In genomic region chr14:33888387-33889035, GRCm38 (mm10) we compare ENCODE assay signal across 22 mouse cellular contexts. TPM values are rescaled to one million over a fixed set of nuclear protein-coding genes. Genes with fewer than 3 reads are reported as not detected.
DNase-seq lines count a peak whose midpoint lies in the region; ATAC-seq lines count a peak whose summit lies in the region.
"Had no signal": no experiment of that assay in that cellular context is flagged by ENCODE, and none has a peak within 500 bp of the region (broad histone marks: within the 10 kb centered on the region; RNA-seq: fewer than 3 reads in every experiment).

No protein-coding gene starts in this region.

- no peak overlapping the region for H3K9ac ChIP-seq in hindbrain, embryonic 12.5 days
- no peak overlapping the region for H3K9ac ChIP-seq in midbrain, embryonic 11.5 days (ENCODE audit: low read length)
- H3K9ac ChIP-seq: forebrain, embryonic 12.5 days; midbrain, embryonic 12.5 days had no signal

- H3K4me3 ChIP-seq in hindbrain, embryonic 10.5 days = no peak overlapping the region
- no peak overlapping the region for H3K4me3 ChIP-seq in hindbrain, embryonic 12.5 days
- H3K4me3 ChIP-seq in midbrain, embryonic 10.5 days = no peak overlapping the region
- no peak overlapping the region for H3K4me3 ChIP-seq in midbrain, embryonic 11.5 days (ENCODE audit: low read depth, low read length)
- H3K4me3 ChIP-seq: forebrain, embryonic 12.5 days; limb, embryonic 10.5 days; midbrain, embryonic 12.5 days had no signal

- H3K4me1 ChIP-seq in hindbrain, embryonic 10.5 days (replicated peaks) = peaks cover 10% of the 10 kb centered on the region
- peaks cover 7% of the 10 kb centered on the region for H3K4me1 ChIP-seq in hindbrain, embryonic 12.5 days
- peaks cover 6% of the 10 kb centered on the region for H3K4me1 ChIP-seq in midbrain, embryonic 10.5 days
- H3K4me1 ChIP-seq in midbrain, embryonic 11.5 days (ENCODE audit: control insufficient read depth, insufficient read depth, low read length) = no peaks in the 10 kb centered on the region
- H3K4me1 ChIP-seq: forebrain, embryonic 12.5 days; midbrain, embryonic 12.5 days had no signal

- WGBS in hindbrain, embryonic 10.5 days = 54% methylated on average over 11 of the region's 11 CpGs
- WGBS in hindbrain, embryonic 12.5 days = 46% methylated on average over 11 of the region's 11 CpGs
- WGBS in midbrain, embryonic 10.5 days = 78% methylated on average over 11 of the region's 11 CpGs
- 71% methylated on average over 11 of the region's 11 CpGs for WGBS in midbrain, embryonic 11.5 days

- no peak for ATAC-seq in hindbrain, embryonic 12.5 days (ENCODE audit: low FRiP score)
- ATAC-seq in midbrain, embryonic 11.5 days (ENCODE audit: low FRiP score) = no peak

- H3K4me2 ChIP-seq in hindbrain, embryonic 12.5 days (replicated peaks) = no peak overlapping the region
- H3K4me2 ChIP-seq in midbrain, embryonic 11.5 days = no peak overlapping the region
- H3K4me2 ChIP-seq: forebrain, embryonic 12.5 days; midbrain, embryonic 12.5 days had no signal

- no peaks in the 10 kb centered on the region; the same call in 1 of the 2 replicates for H3K27me3 ChIP-seq in hindbrain, embryonic 10.5 days (ENCODE audit: insufficient read depth, poor library complexity, severe bottlenecking)
- H3K27me3 ChIP-seq in hindbrain, embryonic 12.5 days = no peaks in the 10 kb centered on the region
- no peaks in the 10 kb centered on the region for H3K27me3 ChIP-seq in midbrain, embryonic 10.5 days (ENCODE audit: low read depth, poor library complexity, severe bottlenecking)
- H3K27me3 ChIP-seq in midbrain, embryonic 11.5 days (ENCODE audit: control insufficient read depth, insufficient read depth, low read length) = no peaks in the 10 kb centered on the region
- H3K27me3 ChIP-seq: forebrain, embryonic 12.5 days; midbrain, embryonic 12.5 days had no signal

- peak overlapping the region; percentile 36; the same call in 1 of the 2 replicates for H3K27ac ChIP-seq in hindbrain, embryonic 10.5 days
- H3K27ac ChIP-seq in hindbrain, embryonic 12.5 days = no peak overlapping the region
- peak overlapping the region; percentile 65; the same call in 1 of the 2 replicates for H3K27ac ChIP-seq in midbrain, embryonic 10.5 days (replicated peaks)
- H3K27ac ChIP-seq in midbrain, embryonic 11.5 days (ENCODE audit: low read depth, low read length) = no peak overlapping the region
- H3K27ac ChIP-seq: forebrain, embryonic 12.5 days; limb, embryonic 10.5 days; macrophage; midbrain, embryonic 12.5 days; stomach, postnatal 0 days had no signal

- no peaks in the 10 kb centered on the region for H3K36me3 ChIP-seq in hindbrain, embryonic 10.5 days
- no peaks in the 10 kb centered on the region for H3K36me3 ChIP-seq in hindbrain, embryonic 12.5 days
- no peaks in the 10 kb centered on the region for H3K36me3 ChIP-seq in midbrain, embryonic 10.5 days
- no peaks in the 10 kb centered on the region for H3K36me3 ChIP-seq in midbrain, embryonic 11.5 days (ENCODE audit: control insufficient read depth, insufficient read depth, low read length)
- H3K36me3 ChIP-seq: forebrain, embryonic 12.5 days; G1E; limb, embryonic 10.5 days; midbrain, embryonic 12.5 days had no signal

- no peak for DNase-seq in hindbrain, embryonic 10.5 days (ENCODE audit: low spot score)
- DNase-seq in midbrain, embryonic 10.5 days (ENCODE audit: low spot score) = no peak
- no peak for DNase-seq in midbrain, embryonic 11.5 days (ENCODE audit: low spot score, missing footprints)
- DNase-seq in cerebellum, adult 11-12 months = peak; percentile 47
- DNase-seq in cerebellum, postnatal 14 days = peak; percentile 35 to 50
- DNase-seq in frontal cortex, adult 2 months (ENCODE audit: extremely low spot score in 1 of 2, low spot score in 1 of 2) = no peak
- no peak for DNase-seq in layer of hippocampus, adult 9-11 months
- DNase-seq: adrenal gland, postnatal 25 days; gastrocnemius, postnatal 36 days; kidney, adult 2 months; kidney, postnatal 14 days; lung, adult 18-20 months; right cerebral cortex, adult 18-20 months had no signal

- no peaks in the 10 kb centered on the region for H3K9me3 ChIP-seq in hindbrain, embryonic 10.5 days
- no peaks in the 10 kb centered on the region for H3K9me3 ChIP-seq in hindbrain, embryonic 12.5 days (replicated peaks)
- no peaks in the 10 kb centered on the region for H3K9me3 ChIP-seq in midbrain, embryonic 10.5 days (replicated peaks)
- H3K9me3 ChIP-seq in midbrain, embryonic 11.5 days (ENCODE audit: control insufficient read depth, low read length) = no peaks in the 10 kb centered on the region
- H3K9me3 ChIP-seq: forebrain, embryonic 12.5 days; limb, embryonic 10.5 days; midbrain, embryonic 12.5 days had no signal

RNA-seq across cellular contexts. Expression of gene Gdf10, which starts 34.9 kb away (rescaled TPM):
- polyA plus RNA-seq in hindbrain, embryonic 10.5 days (2016; fragmentation: Nextera tagmentation; extraction: Ambion mirVana) = 3.8 and 5.6 TPM in 2 replicates
- polyA plus RNA-seq in hindbrain, embryonic 12.5 days (2016; fragmentation: Nextera tagmentation; extraction: Ambion mirVana) = 17.8 and 23.7 TPM in 2 replicates
- 1.5 and 1.8 TPM in 2 replicates for polyA plus RNA-seq in midbrain, embryonic 10.5 days (2016; fragmentation: Nextera tagmentation; extraction: Ambion mirVana)
- polyA plus RNA-seq in midbrain, embryonic 11.5 days (2014; fragmentation: Nextera tagmentation; extraction: Ambion mirVana) = 1.7 and 1.9 TPM in 2 replicates
- polyA plus RNA-seq in frontal cortex, adult 2 months (2012; rRNA removed) = 3.6 and 3.9 TPM in 2 replicates
- polyA plus RNA-seq: G1E, macrophage had no signal

RNA-seq across cellular contexts. Expression of gene Gdf2, which starts 52.3 kb away (rescaled TPM):
- not detected in 2 replicates for polyA plus RNA-seq in hindbrain, embryonic 10.5 days (2016; fragmentation: Nextera tagmentation; extraction: Ambion mirVana)
- 0.06 TPM in 1 of 2 replicates, not detected in the other for polyA plus RNA-seq in hindbrain, embryonic 12.5 days (2016; fragmentation: Nextera tagmentation; extraction: Ambion mirVana)
- not detected in 2 replicates for polyA plus RNA-seq in midbrain, embryonic 10.5 days (2016; fragmentation: Nextera tagmentation; extraction: Ambion mirVana)
- not detected in 2 replicates for polyA plus RNA-seq in midbrain, embryonic 11.5 days (2014; fragmentation: Nextera tagmentation; extraction: Ambion mirVana)
- polyA plus RNA-seq in frontal cortex, adult 2 months (2012; rRNA removed) = 0.04 TPM in 1 of 2 replicates, not detected in the other
- polyA plus RNA-seq: embryonic facial prominence, embryonic 11.5 days; forebrain, embryonic 12.5 days; G1E; kidney, adult 2 months; limb, embryonic 10.5 days; macrophage; midbrain, embryonic 12.5 days; thymus, postnatal 0 days had no signal

Comparison
In these comparisons a context has a peak if more than half of its experiments do, and no peak if none do; other contexts are left out.
1. H3K27ac ChIP-seq: peak in hindbrain, embryonic 10.5 days (single experiment) and midbrain, embryonic 10.5 days (single experiment); none in hindbrain, embryonic 12.5 days (single experiment) and midbrain, embryonic 11.5 days (single experiment).
2. DNase-seq: peak in cerebellum, adult 11-12 months (single experiment) and cerebellum, postnatal 14 days (2 of 2); none in hindbrain, embryonic 10.5 days (single experiment), midbrain, embryonic 10.5 days (single experiment), midbrain, embryonic 11.5 days (single experiment), frontal cortex, adult 2 months (0 of 2) and layer of hippocampus, adult 9-11 months (single experiment).